Mouse (Mus musculus) kidney, postnatal 25 days (tissue): Measurements from ENCODE around the gene Pi4k2a.

Experiments
- DNase-seq, 2 experiments: peaks; one replicate each; pipeline ENCODE4 v3.0.0; 2021; ENCODE audit warnings: mixed read lengths in 2 of 2

The Pi4k2a gene

DNA sequence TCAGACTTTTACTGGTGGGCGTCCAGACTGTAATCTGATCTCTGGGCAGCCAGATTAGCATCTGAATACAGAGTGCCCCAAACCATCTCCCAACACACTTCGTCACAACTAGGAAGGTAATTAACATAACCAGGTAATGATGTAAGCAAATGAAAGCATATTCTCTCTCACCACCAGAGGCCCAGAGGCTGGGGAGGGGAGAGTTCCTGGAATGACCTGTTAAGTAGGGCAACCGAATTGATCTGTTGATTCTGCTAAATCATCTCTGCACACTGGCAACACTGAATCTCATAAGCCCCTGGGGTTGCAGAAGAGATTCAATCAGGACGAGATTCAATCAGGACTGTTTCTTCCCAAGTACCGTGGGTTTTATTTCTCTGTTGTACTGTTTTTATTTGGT, 45.9 kb downstream of the Pi4k2a start:
- DNase-seq: no peak

DNA sequence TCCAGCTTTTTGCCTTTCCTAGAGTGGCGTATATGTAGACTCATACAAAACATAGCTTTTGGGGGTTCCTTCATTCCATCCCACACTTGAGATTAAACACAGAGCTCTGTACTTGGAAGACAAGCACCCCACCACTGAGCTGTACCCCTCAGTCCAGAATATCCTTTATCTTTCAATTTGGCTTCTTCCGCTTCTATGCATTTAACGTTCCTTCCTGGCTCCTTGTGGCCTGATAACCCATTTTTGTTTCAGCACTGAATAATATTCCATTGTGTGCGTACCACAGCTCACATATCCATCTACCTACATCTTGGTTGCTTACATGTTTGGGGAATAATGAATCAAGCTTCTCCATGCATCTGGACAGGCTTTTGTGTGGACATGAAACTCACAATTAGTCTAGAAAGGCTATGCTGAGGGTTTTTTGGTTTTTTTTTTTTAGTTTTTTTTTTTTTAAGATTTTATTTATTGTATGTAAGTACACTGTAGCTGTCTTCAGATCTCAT, 47.0 kb downstream of the Pi4k2a start:
- no peak for DNase-seq

DNA sequence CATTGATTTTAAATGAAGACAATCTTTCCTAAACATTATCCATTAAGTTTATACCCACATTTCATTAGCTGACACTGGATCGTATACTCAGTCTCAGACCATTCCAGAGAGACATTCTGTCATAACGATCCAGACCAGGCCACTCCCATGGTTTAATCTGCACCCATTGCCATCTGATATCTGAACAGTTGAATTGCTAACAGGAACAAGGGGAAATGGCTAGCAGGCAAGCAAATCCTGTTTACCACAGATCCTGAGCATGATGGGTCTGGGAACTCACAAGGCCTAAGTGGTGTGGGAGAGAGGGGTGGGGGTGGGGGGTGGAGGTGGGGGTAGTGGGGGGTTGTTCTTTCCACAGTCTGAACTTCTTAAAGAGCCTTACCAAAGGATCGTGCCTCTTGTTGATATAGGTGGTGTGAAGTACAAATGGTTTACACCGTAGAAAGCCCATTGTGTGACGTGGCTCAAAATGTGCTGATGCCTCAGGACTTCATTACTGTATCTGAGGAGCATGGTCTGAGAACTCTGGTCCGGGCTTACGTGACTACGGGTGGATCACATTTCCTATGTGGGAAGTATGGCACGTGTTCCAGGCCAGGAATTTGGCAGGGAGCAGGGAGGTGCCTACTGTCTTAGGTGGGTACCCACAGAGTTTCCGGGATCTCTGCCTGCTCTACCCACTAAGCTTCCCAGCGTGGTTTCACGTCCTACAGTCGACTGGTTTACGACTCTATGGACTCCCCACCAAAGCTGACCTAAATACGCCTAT, 48.4 kb downstream of the Pi4k2a start:
- no peak for DNase-seq

- no peak for DNase-seq
Observed at GRCm38 (mm10) chr19:42139724-42140517, 49.7 kb downstream of the Pi4k2a start.

DNA sequence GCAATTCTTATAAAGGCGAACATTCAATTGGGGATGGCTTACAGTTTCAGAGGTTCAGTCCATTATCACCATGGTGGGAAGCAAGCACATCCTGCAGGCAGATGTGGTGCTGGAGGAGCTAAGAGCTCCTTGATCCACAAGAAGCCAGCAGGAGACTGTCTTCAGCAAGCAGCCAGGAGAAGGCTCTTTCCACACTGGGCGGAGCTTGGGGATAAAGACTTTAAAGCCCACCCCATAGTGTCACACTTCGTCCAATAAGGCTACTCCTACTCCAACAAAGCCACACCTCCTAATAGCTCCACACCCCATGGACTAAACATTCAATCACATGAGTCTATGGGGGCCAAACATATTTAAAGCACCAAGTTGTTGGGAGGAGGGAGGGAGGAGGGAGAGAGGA, 51.7 kb downstream of the Pi4k2a start:
- no peak for DNase-seq

DNA sequence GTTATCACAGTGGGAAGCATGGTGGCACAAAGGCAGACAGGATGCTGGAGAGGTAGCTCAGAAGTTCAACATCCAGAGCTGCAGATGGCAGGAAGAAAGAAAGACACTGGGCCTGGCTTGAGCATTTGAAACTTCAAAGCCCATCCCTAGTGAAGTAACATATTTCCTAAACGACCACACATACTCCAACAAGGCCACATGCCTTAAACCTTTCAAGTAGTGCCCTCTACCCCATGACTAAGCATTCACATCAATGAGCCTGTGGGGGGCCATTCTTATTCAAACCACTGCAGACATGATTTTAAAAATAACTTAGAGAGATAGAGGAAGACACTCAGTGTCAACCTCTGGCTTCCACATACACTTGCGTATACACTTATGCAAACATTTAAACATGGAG, 52.5 kb downstream of the Pi4k2a start:
- no peak for DNase-seq

- DNase-seq: no peak
Observed at GRCm38 (mm10) chr19:42144067-42144466, 53.8 kb downstream of the Pi4k2a start.

DNA sequence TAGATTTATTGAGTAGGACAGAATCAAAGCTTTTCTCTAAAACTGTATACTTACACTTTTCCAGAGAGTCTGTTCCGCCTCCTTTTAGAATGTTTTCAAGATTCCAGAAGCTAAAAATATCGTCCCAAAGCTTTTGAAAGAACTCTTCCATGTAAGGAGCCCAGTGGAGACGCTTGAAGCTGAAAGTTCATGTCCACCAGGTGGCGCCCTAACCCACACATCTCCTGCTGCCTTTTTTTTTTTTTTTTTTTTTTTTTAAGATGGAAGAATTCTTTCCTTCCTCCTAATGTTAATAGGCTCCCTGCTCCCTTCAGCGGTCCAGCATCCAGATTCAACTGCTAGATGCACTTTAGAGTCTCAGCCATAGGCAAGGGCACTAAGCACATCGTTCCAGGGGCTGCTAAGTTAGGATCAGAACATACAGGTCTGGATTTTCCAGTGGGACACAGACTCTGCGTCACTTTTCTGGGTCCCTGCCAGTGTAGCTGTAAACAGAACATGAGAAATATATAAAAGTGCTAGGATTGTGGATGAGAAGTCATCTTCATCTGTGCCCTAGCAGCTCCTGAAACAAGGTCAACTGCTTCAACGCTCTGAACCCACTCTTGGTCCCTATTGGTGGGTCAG, 54.4 kb downstream of the Pi4k2a start:
- DNase-seq: peak; percentile 90 to 98

DNA sequence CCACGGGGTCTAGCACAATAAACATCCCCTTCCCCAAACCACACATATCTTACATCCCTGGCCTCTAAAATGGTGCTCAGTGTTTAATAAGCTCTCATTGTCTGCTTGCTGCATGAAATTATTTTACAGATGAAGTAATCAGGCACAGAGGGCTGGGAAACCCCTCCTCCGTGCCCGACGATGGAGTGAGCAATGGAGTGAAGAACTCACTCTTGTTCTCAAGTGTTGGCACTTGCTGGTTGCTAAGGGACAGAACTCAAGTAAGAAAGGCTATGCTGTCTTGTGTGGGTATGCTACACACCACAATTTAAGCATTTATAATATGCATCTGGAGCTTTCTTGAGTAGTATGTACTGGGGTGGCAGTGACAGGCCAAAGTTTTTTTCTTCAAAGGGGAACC, 54.9 kb downstream of the Pi4k2a start:
- no peak for DNase-seq

DNA sequence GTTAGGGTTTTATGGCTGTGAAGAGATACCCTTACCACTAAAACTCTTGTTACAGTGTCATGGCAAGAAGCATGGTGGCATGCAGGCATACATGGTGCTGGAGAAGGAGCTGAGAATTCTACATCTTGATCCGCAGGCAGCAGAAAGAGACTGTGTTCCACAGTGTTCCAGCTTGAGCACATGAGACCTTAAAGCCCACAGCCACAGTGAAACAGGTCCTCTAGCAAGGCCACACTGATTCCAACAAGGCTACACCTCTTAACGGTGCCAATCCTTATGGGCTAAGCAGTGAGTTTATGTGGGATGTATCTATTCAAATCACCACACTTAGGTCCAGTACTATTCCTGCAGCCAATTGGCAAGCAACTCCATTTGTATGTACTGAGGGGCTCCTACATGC, 55.5 kb downstream of the Pi4k2a start:
- no peak for DNase-seq

GRCm38 (mm10) chr19:42146276-42147010, 56.2 kb downstream of the Pi4k2a start:
- DNase-seq: peak in 1 of 2 experiments; percentile 63

GRCm38 (mm10) chr19:42147170-42147768, 57.0 kb downstream of the Pi4k2a start, which contains the start of gene Marveld1:
Gene Marveld1 (plus strand): TSS chr19:42147400.
- peak; percentile 80 to 91 for DNase-seq

DNA sequence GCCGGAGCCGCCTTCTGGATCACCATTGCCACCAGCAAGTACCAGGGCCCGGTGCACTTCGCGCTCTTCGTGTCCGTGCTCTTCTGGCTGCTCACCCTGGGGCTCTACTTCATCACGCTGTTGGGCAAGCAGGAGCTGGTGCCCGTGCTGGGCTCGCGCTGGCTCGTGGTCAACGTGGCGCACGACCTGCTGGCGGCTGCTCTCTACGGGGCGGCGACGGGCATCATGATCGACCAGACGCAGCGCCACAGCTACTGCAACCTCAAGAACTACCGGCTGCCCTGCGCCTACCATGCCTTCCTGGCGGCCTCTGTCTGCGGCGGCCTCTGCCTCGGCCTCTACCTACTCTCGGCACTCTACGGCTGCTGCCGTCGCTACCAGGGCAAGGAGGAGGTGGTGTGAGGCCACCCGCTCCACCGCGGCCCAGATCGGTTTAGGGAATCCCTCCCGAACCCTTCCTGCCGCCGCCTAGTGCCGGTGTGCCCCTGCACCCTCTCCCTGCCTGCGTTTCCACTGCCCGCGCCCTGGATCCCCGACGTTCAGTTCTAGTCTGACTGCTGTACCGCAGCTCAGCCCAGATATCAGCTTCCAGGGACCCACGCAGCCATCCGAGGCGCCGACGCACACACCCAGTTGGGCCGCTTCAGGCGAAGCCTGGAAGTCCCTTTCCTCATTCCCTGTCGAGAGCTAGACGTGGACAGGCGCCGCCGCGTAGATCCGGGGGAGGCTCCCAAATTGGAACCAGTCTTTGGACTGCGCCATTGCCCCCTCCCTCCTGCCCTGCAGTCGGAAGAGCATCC, 57.7 kb downstream of the Pi4k2a start:
- peak; percentile 63 to 83 for DNase-seq

GRCm38 (mm10) chr19:42148569-42148860, 58.2 kb downstream of the Pi4k2a start:
- DNase-seq: no peak

DNA sequence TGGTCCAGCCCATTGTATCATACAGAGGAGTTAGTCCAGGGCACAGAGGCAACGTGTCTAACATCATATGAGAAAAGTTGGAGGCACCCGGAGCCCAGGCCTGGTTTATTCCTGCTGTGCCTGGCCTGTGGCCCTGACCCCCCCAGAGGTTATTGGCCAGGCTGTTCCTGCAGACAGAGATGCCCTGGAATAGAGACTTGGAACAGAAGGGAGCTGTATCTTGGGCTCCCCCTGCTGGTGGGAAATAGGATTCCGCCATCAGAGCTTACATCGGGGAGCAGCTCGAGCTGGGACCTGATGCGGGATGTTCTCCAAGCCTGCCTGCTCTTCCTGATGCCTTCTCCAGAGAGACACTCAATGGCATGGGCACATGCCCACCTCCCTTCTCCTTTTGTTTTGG, 61.7 kb downstream of the Pi4k2a start:
- DNase-seq: peak; percentile 89 to 93

DNA sequence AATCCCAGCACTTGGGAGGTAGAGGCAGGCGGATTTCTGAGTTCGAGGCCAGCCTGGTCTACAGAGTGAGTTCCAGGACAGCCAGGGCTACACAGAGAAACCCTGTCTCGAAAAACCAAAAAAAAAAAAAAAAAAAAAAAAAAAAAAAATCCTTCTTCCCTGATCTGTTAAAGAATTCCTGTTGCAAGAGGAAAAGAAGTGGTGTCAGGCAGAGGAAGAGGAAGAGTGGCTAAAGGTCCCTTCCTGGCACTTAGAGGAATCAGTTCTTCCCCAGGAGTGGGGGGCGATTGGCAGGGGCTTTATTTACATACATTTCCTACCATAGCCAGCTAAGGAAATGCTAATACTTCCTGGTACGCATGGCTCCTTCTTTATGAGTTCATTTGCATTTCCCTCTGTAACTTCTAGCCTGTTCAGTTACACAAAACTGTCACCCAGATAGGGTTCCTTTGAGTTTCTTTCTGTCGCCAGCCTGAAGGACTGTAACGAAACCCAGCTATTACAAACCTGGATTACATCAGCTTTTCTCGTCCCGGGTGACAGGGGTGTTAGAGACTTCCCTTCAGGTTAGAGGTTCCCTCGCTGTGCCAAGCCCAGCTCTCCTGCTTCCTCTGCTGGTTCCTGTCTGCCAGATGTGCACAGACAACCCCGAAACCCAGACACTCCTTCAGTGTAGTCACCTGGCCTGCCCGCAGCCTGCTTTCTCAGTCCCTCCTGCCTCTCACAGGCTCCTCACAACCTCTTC, 67.4 kb downstream of the Pi4k2a start:
- DNase-seq: no peak

DNA sequence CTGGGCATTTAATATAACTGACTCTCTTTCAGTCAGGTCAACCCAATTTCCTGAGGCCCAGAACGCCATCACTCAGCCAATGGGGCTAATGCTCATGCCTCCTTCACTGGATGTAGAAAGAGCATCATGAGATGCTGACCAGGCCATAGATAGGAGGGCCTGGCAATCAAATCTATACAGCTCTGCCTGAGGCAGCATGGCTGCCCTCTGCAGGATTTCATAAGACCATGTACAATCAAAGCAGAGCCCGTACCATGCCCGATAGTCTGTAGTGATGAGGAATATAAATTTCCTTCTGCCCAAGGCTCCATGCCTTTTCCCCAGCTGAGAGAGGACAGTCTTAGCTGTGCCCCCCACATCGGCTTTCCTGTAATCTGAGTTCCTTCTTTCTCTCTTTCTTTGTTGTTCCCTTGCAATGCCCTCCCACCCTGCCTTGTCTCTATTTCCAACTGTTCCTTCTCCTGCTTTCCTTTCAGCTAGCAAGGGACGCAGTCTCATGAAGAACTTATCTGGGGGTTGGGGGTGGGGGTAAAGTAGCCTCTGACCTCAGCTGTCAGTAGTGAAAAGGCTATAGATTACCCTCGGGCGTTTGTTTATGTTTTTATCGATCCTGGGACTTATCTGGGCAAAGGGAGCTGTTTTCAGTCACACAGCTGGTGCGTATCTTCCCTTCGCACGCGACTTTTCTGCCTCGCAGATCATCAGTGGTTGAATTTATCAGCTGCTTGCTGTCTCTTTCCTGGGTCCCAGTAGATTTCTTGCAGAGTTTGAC, 68.2 kb downstream of the Pi4k2a start:
- no peak for DNase-seq

- DNase-seq: no peak
Observed at GRCm38 (mm10) chr19:42163764-42164163, 73.5 kb downstream of the Pi4k2a start, which contains the start of gene Zfyve27. Gene Zfyve27 (plus strand): TSS chr19:42163951.

DNA sequence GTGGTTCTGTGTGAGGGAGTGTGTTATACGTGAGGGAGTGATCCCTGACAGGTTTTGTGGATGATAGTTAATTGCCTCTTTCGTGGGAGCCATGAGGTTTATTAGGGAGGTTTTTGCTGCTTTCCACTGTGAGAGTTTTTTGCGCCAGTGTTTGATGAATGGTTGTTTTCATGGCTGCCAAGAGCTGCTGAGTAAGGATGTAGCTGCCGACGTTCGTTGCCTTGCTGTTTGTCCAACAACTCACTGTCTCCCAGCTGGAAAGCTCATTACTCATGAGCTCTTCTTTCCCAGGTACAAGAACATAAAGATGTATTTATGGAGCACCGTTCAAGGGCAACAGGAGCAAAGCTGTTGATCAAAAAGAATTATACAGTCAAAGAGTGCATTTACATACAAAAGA, 73.9 kb downstream of the Pi4k2a start:
- no peak for DNase-seq

DNA sequence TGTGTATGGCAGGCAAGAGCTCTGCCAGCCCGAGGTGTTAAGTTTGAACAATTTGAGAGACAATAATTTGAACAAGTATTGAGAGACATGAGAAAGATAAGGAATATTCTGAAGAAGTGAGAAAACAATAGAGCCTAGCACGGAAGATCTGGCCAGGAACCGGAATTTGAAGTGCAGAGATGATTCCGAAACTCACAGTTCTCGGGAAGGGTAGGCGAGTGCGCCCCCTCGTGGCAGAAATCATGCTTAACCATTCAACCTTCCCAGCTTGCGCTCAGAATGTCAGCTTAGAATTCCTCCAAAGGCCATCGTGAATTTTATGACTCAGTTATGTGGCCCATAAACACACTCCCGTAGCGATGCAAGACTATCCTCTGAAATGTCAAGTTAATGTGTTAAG, 75.9 kb downstream of the Pi4k2a start:
- DNase-seq: peak; percentile 83 to 95
